Mouse (Mus musculus) hindbrain, postnatal 0 days (tissue): ENCODE data around the gene Zfp534. TPM values are rescaled to one million over a fixed set of nuclear protein-coding genes. Genes with fewer than 3 reads are reported as not detected.

Source experiments
- polyA plus RNA-seq: library from polyadenylated mRNA; unstranded; fragments of >200 nt; fragmentation: Nextera tagmentation; extraction: Ambion mirVana; gene quantifications from 2 replicates; pipeline ENCODE4 v1.2.1, GENCODE M21; 2015
- total RNA-seq: library from RNA; depleted of rRNA; stranded (reverse); fragments of >200 nt; gene quantifications from 2 replicates; pipeline ENCODE4 v1.2.3, GENCODE M21; 2014; rRNA removed

Gene Zfp534
- total and polyA plus RNA-seq, 2 experiments from 2014 or later, result not detected

Other genes with a start within 250 kb of the Zfp534 start
- 1.2 and 3.3 TPM in 2 replicates for gene Zfp982, start 210.1 kb downstream of the Zfp534 start, total RNA-seq
- 4.1 and 4.6 TPM in 2 replicates for gene Zfp982, start 210.1 kb downstream of the Zfp534 start, polyA plus RNA-seq
- gene Gm16503, start 162.3 kb downstream of the Zfp534 start, total RNA-seq, result 0.58 and 1.0 TPM in 2 replicates
- 0.48 and 0.68 TPM in 2 replicates for gene Gm16503, start 162.3 kb downstream of the Zfp534 start, polyA plus RNA-seq
- not detected in 2 replicates for gene Zfp985, start 149.3 kb downstream of the Zfp534 start, total RNA-seq
- 0.14 and 0.21 TPM in 2 replicates for gene Zfp985, start 149.3 kb downstream of the Zfp534 start, polyA plus RNA-seq
- gene Zfp979, start 60.0 kb downstream of the Zfp534 start, total RNA-seq, result 1.4 and 1.5 TPM in 2 replicates
- 2.7 and 2.8 TPM in 2 replicates for gene Zfp979, start 60.0 kb downstream of the Zfp534 start, polyA plus RNA-seq
- 1.5 and 1.9 TPM in 2 replicates for gene Zfp984, start 107.2 kb upstream of the Zfp534 start, total RNA-seq
- 3.4 TPM in 2 replicates for gene Zfp984, start 107.2 kb upstream of the Zfp534 start, polyA plus RNA-seq
- 8.1 and 8.3 TPM in 2 replicates for gene Zfp933, start 145.8 kb upstream of the Zfp534 start, total RNA-seq
- gene Zfp933, start 145.8 kb upstream of the Zfp534 start, polyA plus RNA-seq, result 3.1 and 5.2 TPM in 2 replicates
- gene Miip, start 166.3 kb upstream of the Zfp534 start, total RNA-seq, result 33.5 and 34.3 TPM in 2 replicates
- 35.1 and 36.0 TPM in 2 replicates for gene Miip, start 166.3 kb upstream of the Zfp534 start, polyA plus RNA-seq
- 3.2 and 5.6 TPM in 2 replicates for gene Fv1, start 166.4 kb upstream of the Zfp534 start, total RNA-seq
- gene Fv1, start 166.4 kb upstream of the Zfp534 start, polyA plus RNA-seq, result 3.7 and 4.3 TPM in 2 replicates
- 86.1 and 88.6 TPM in 2 replicates for gene Mfn2, start 202.2 kb upstream of the Zfp534 start, total RNA-seq
- 84.9 and 86.8 TPM in 2 replicates for gene Mfn2, start 202.2 kb upstream of the Zfp534 start, polyA plus RNA-seq
- gene Plod1, start 234.2 kb upstream of the Zfp534 start, total RNA-seq, result 30.0 and 46.2 TPM in 2 replicates
- 22.6 and 22.8 TPM in 2 replicates for gene Plod1, start 234.2 kb upstream of the Zfp534 start, polyA plus RNA-seq
- 62.9 and 70.9 TPM in 2 replicates for gene 2510039O18Rik, start 238.3 kb upstream of the Zfp534 start, total RNA-seq
- gene 2510039O18Rik, start 238.3 kb upstream of the Zfp534 start, polyA plus RNA-seq, result 10.3 and 11.0 TPM in 2 replicates